Mouse (Mus musculus) mouse trophoblast stem cell (cell line): Measurements from ENCODE around the gene Mov10.

Source experiments
- in situ Hi-C, 2 experiments: fragments of 300-500 bp; cut with MseI, MboI; formaldehyde crosslinking; loops; 2 replicates in 1 of 2; 3 replicates in 1 of 2; pipeline ENCODE4 v1.15.1; 2025

Mov10 gene

GRCm38 (mm10) chr3:104811752-104812151, 6.6 kb downstream of the Mov10 start:
- in situ Hi-C loops: no loop called here

GRCm38 (mm10) chr3:104805539-104805938, 12.8 kb downstream of the Mov10 start:
- in situ Hi-C loops: no loop called here

- in situ Hi-C loops: no loop called here
Observed at GRCm38 (mm10) chr3:104804312-104804711, 14.1 kb downstream of the Mov10 start.

GRCm38 (mm10) chr3:104801481-104801880, 16.9 kb downstream of the Mov10 start:
- in situ Hi-C loops: no loop called here

GRCm38 (mm10) chr3:104800681-104801080, 17.7 kb downstream of the Mov10 start:
- in situ Hi-C loops: no loop called here

- in situ Hi-C loops: no loop called here
Observed at GRCm38 (mm10) chr3:104796430-104797082, 21.8 kb downstream of the Mov10 start.

- in situ Hi-C loops: no loop called here
Observed at GRCm38 (mm10) chr3:104795661-104796340, 22.6 kb downstream of the Mov10 start.

GRCm38 (mm10) chr3:104794953-104795470, 23.4 kb downstream of the Mov10 start:
- in situ Hi-C loops: no loop called here

- in situ Hi-C loops: no loop called here
Observed at GRCm38 (mm10) chr3:104793871-104794828, 24.2 kb downstream of the Mov10 start.

- in situ Hi-C loops: no loop called here
Observed at GRCm38 (mm10) chr3:104792360-104793270, 25.7 kb downstream of the Mov10 start.

GRCm38 (mm10) chr3:104791671-104792070, 26.7 kb downstream of the Mov10 start:
- in situ Hi-C loops: no loop called here

- in situ Hi-C loops: no loop called here
Observed at GRCm38 (mm10) chr3:104791017-104791416, 27.3 kb downstream of the Mov10 start.

GRCm38 (mm10) chr3:104790401-104790937, 27.9 kb downstream of the Mov10 start:
- in situ Hi-C loops: no loop called here

- in situ Hi-C loops: no loop called here
Observed at GRCm38 (mm10) chr3:104789822-104790221, 28.5 kb downstream of the Mov10 start.

- in situ Hi-C loops: no loop called here
Observed at GRCm38 (mm10) chr3:104789312-104789605, 29.1 kb downstream of the Mov10 start.

- in situ Hi-C loops: no loop called here
Observed at GRCm38 (mm10) chr3:104788561-104789311, 29.6 kb downstream of the Mov10 start.

- in situ Hi-C loops: no loop called here
Observed at GRCm38 (mm10) chr3:104788075-104788474, 30.3 kb downstream of the Mov10 start, which contains the start of gene Rhoc. TSS of gene Rhoc (plus strand) at chr3:104788375.

GRCm38 (mm10) chr3:104785284-104785683, 33.1 kb downstream of the Mov10 start:
- in situ Hi-C loops: no loop called here

- in situ Hi-C loops: no loop called here
Observed at GRCm38 (mm10) chr3:104783971-104784500, 34.3 kb downstream of the Mov10 start.
